Mouse (Mus musculus): ENCODE measurements around the gene Gtf2h5. TPM values are rescaled to one million over a fixed set of nuclear protein-coding genes. Genes with fewer than 3 reads are reported as not detected.

Gene Gtf2h5
- polyA plus RNA-seq, 1 experiment from 2014 or later = 196 TPM

- H3K9me3 ChIP-seq = no peaks in the 10 kb centered on the region
- peaks cover 10% of the 10 kb centered on the region; the same call in 1 of the 2 replicates for H3K36me3 ChIP-seq (replicated peaks)
- no peak for ATAC-seq (replicated peaks)
- no peak overlapping the region for H3K4me3 ChIP-seq
- H3K27me3 ChIP-seq (replicated peaks) = no peaks in the 10 kb centered on the region
- no peak overlapping the region for H3K9ac ChIP-seq
- H3K4me1 ChIP-seq = peaks cover 21% of the 10 kb centered on the region
- WGBS = 85% methylated on average over 5 of the region's 5 CpGs
- no peak overlapping the region for H3K27ac ChIP-seq
- no peak overlapping the region for H3K4me2 ChIP-seq
Measured at GRCm38 (mm10) chr17:6083323-6083890, 3.8 kb downstream of the Gtf2h5 start.

- Histone ChIP-seq H3K27ac (no peak overlapping the region), H3K9ac (no peak overlapping the region), H3K27me3 (replicated peaks) (no peaks in the 10 kb centered on the region), H3K4me3 (no peak overlapping the region), H3K4me1 (no peaks in the 10 kb centered on the region), H3K4me2 (no peak overlapping the region), H3K9me3 (no peaks in the 10 kb centered on the region), H3K36me3 (replicated peaks) (no peaks in the 10 kb centered on the region)
- ATAC-seq (replicated peaks) = no peak
- WGBS = 92% methylated on average over 6 of the region's 6 CpGs
Measured at GRCm38 (mm10) chr17:6091604-6092003, 12.0 kb downstream of the Gtf2h5 start.

- Histone ChIP-seq H3K4me2 (no peak overlapping the region), H3K27ac (no peak overlapping the region), H3K9ac (no peak overlapping the region), H3K9me3 (no peaks in the 10 kb centered on the region), H3K4me3 (no peak overlapping the region), H3K4me1 (no peaks in the 10 kb centered on the region), H3K36me3 (replicated peaks) (no peaks in the 10 kb centered on the region), H3K27me3 (replicated peaks) (no peaks in the 10 kb centered on the region)
- ATAC-seq (replicated peaks) = no peak
Measured at GRCm38 (mm10) chr17:6095579-6095978, 16.0 kb downstream of the Gtf2h5 start.

- 36% methylated on average over 4 of the region's 4 CpGs for WGBS
Measured at GRCm38 (mm10) chr17:6097884-6098283, 18.3 kb downstream of the Gtf2h5 start.

GRCm38 (mm10) chr17:6102287-6102686 lies 22.7 kb downstream of the Gtf2h5 start:
- 0 out of 2 replicates have a peak, but pooled peaks cover 2% of the 10 kb centered on the region for H3K27me3 ChIP-seq (replicated peaks)
- no peak overlapping the region for H3K9ac ChIP-seq
- peaks cover 7% of the 10 kb centered on the region; the same call in 1 of the 2 replicates for H3K4me1 ChIP-seq
- H3K36me3 ChIP-seq (replicated peaks) = no peaks in the 10 kb centered on the region
- 94% methylated on average over 3 of the region's 3 CpGs for WGBS
- H3K9me3 ChIP-seq = no peaks in the 10 kb centered on the region
- ATAC-seq (replicated peaks) = no peak
- H3K27ac ChIP-seq = no peak overlapping the region
- no peak overlapping the region for H3K4me3 ChIP-seq
- no peak overlapping the region for H3K4me2 ChIP-seq

More at GRCm38 (mm10) chr17:6097884-6098283, 18.3 kb downstream of the Gtf2h5 start:
- Histone ChIP-seq H3K36me3 (replicated peaks) (no peaks in the 10 kb centered on the region), H3K9ac (no peak overlapping the region), H3K27me3 (replicated peaks) (0 out of 2 replicates have a peak, but pooled peaks cover 2% of the 10 kb centered on the region), H3K9me3 (no peaks in the 10 kb centered on the region), H3K4me3 (no peak overlapping the region), H3K4me2 (no peak overlapping the region), H3K4me1 (no peaks in the 10 kb centered on the region), H3K27ac (no peak overlapping the region)
- no peak for ATAC-seq (replicated peaks)

GRCm38 (mm10) chr17:6103566-6103965 lies 24.0 kb downstream of the Gtf2h5 start:
- 79% methylated on average over 6 of the region's 6 CpGs for WGBS

GRCm38 (mm10) chr17:6106361-6107014 lies 26.9 kb downstream of the Gtf2h5 start, which contains the start of gene Tulp4:
Tulp4 (plus strand) TSS chr17:6106437.
- H3K4me1 ChIP-seq = peaks cover 28% of the 10 kb centered on the region
- peak within 1 kb of the TSS; percentile 99 for H3K27ac ChIP-seq
- no peaks in the 10 kb centered on the region for H3K36me3 ChIP-seq (replicated peaks)
- peak within 1 kb of the TSS; percentile 89 for H3K9ac ChIP-seq
- H3K27me3 ChIP-seq (replicated peaks) = 0 out of 2 replicates have a peak, but pooled peaks cover 2% of the 10 kb centered on the region
- H3K4me3 ChIP-seq = peak within 1 kb of the TSS; percentile 70
- no peaks in the 10 kb centered on the region for H3K9me3 ChIP-seq
- peak; percentile 99 for ATAC-seq (replicated peaks)
- WGBS = under 1% methylated on average over 51 of the region's 76 CpGs
- peak within 1 kb of the TSS; percentile 82 for H3K4me2 ChIP-seq

More at GRCm38 (mm10) chr17:6103566-6103965, 24.0 kb downstream of the Gtf2h5 start:
- Histone ChIP-seq H3K9ac (no peak overlapping the region), H3K9me3 (no peaks in the 10 kb centered on the region), H3K4me3 (no peak overlapping the region), H3K36me3 (replicated peaks) (no peaks in the 10 kb centered on the region), H3K4me1 (peaks cover 14% of the 10 kb centered on the region), H3K4me2 (no peak overlapping the region), H3K27ac (no peak overlapping the region), H3K27me3 (replicated peaks) (0 out of 2 replicates have a peak, but pooled peaks cover 2% of the 10 kb centered on the region)
- ATAC-seq (replicated peaks) = no peak

- Histone ChIP-seq H3K4me2 (peak overlapping the region; percentile 82), H3K36me3 (replicated peaks) (no peaks in the 10 kb centered on the region), H3K4me1 (peaks cover 28% of the 10 kb centered on the region), H3K9me3 (no peaks in the 10 kb centered on the region), H3K9ac (peak overlapping the region; percentile 89), H3K27ac (peak overlapping the region; percentile 99), H3K4me3 (peak overlapping the region; percentile 70), H3K27me3 (replicated peaks) (0 out of 2 replicates have a peak, but pooled peaks cover 2% of the 10 kb centered on the region)
- 0% methylated on average over 39 of the region's 50 CpGs for WGBS
- ATAC-seq (replicated peaks) = 0 out of 2 replicates have a peak, but pooled peaks have one; percentile 10
Measured at GRCm38 (mm10) chr17:6107015-6107601, 27.5 kb downstream of the Gtf2h5 start.

- Histone ChIP-seq H3K36me3 (replicated peaks) (no peaks in the 10 kb centered on the region), H3K9me3 (no peaks in the 10 kb centered on the region), H3K27me3 (replicated peaks) (no peaks in the 10 kb centered on the region), H3K4me3 (peak overlapping the region; percentile 70), H3K4me1 (peaks cover 28% of the 10 kb centered on the region), H3K4me2 (peak overlapping the region; percentile 82), H3K27ac (peak overlapping the region; percentile 99; the same call in 1 of the 2 replicates), H3K9ac (peak overlapping the region; percentile 89)
- ATAC-seq (replicated peaks) = no peak
- WGBS = 34% methylated on average over 7 of the region's 7 CpGs
Measured at GRCm38 (mm10) chr17:6108175-6108574, 28.6 kb downstream of the Gtf2h5 start.

GRCm38 (mm10) chr17:6110956-6111355 lies 31.4 kb downstream of the Gtf2h5 start:
- H3K4me2 ChIP-seq = no peak overlapping the region
- no peaks in the 10 kb centered on the region for H3K36me3 ChIP-seq (replicated peaks)
- 86% methylated on average over 3 of the region's 3 CpGs for WGBS
- no peaks in the 10 kb centered on the region for H3K27me3 ChIP-seq (replicated peaks)
- H3K9me3 ChIP-seq = no peaks in the 10 kb centered on the region
- no peak overlapping the region for H3K27ac ChIP-seq
- no peak overlapping the region for H3K9ac ChIP-seq
- ATAC-seq (replicated peaks) = no peak
- H3K4me3 ChIP-seq = no peak overlapping the region
- H3K4me1 ChIP-seq = peaks cover 21% of the 10 kb centered on the region

- Histone ChIP-seq H3K27ac (no peak overlapping the region), H3K4me2 (no peak overlapping the region), H3K27me3 (replicated peaks) (no peaks in the 10 kb centered on the region), H3K36me3 (replicated peaks) (no peaks in the 10 kb centered on the region), H3K4me1 (peaks cover 23% of the 10 kb centered on the region), H3K9me3 (no peaks in the 10 kb centered on the region), H3K9ac (no peak overlapping the region), H3K4me3 (no peak overlapping the region)
- WGBS = 88% methylated on average over 6 of the region's 6 CpGs
- no peak for ATAC-seq (replicated peaks)
Measured at GRCm38 (mm10) chr17:6113653-6114052, 34.1 kb downstream of the Gtf2h5 start.

- 99% methylated on average over 9 of the region's 9 CpGs for WGBS
- H3K9me3 ChIP-seq = no peaks in the 10 kb centered on the region
Measured at GRCm38 (mm10) chr17:6115085-6115484, 35.5 kb downstream of the Gtf2h5 start.

More at GRCm38 (mm10) chr17:6115085-6115484, 35.5 kb downstream of the Gtf2h5 start:
- no peak for ATAC-seq (replicated peaks)
- no peak overlapping the region for H3K4me2 ChIP-seq
- H3K4me3 ChIP-seq = no peak overlapping the region
- peaks cover 13% of the 10 kb centered on the region; the same call in 1 of the 2 replicates for H3K4me1 ChIP-seq
- H3K27me3 ChIP-seq (replicated peaks) = no peaks in the 10 kb centered on the region
- H3K27ac ChIP-seq = no peak overlapping the region
- no peaks in the 10 kb centered on the region for H3K36me3 ChIP-seq (replicated peaks)
- H3K9ac ChIP-seq = no peak overlapping the region

Measured in midbrain, embryonic 15.5 days (tissue).